Mouse (Mus musculus) erythroblast, embryonic 14.5 days (primary cell): Measurements from ENCODE around the gene Slc12a8.

ENCODE experiments used
- GATA1 ChIP-seq: IDR thresholded peaks from 2 replicates; pipeline ENCODE4 v1.6.1; 2012; ENCODE audit warnings: low read length, inconsistent platforms, mixed read lengths
- TAL1 ChIP-seq: IDR thresholded peaks from 3 replicates; pipeline ENCODE4 v1.6.1; 2012; ENCODE audit warnings: low read length, inconsistent platforms, mixed read lengths

DNA sequence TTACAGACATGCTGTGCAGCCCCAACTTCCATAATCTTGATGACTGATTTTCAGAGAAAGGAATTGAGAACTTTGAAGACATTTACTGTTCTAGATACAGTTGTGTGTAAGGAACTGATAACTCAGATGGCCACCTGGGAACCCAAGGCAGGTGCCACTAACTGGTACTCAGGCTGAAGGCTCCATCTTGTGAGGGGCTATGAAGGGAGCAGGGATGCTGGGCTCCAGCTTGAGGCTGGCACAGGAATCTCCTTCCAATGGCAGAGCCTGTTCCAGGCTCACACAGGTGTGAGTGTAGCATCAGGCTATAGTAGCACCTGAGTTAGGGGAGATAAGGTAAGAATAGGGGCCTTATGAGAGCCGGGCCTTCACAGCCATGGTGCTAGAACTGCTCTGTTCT is 168.9 kb downstream of the Slc12a8 start:
- TF ChIP-seq TAL1: no peak
- TF ChIP-seq GATA1: no peak
